Mouse (Mus musculus) kidney, adult 2 months (tissue): ENCODE results near the gene Setd1b.

Experiments used
- CTCF ChIP-seq: fragments of 200-500 bp; conservative IDR thresholded peaks from 2 replicates; pipeline ENCODE4 v1.5.1; 2011; ENCODE audit warnings: low read depth, mild to moderate bottlenecking, control low read depth, low read length, moderate library complexity, mixed read lengths; ENCODE audit not compliant: insufficient read depth, insufficient read length
- POLR2A ChIP-seq: fragments of 200-500 bp; IDR thresholded peaks from one replicate; pipeline ENCODE4 v1.6.1; 2011; ENCODE audit warnings: low read depth, low read length, control low read depth

DNA sequence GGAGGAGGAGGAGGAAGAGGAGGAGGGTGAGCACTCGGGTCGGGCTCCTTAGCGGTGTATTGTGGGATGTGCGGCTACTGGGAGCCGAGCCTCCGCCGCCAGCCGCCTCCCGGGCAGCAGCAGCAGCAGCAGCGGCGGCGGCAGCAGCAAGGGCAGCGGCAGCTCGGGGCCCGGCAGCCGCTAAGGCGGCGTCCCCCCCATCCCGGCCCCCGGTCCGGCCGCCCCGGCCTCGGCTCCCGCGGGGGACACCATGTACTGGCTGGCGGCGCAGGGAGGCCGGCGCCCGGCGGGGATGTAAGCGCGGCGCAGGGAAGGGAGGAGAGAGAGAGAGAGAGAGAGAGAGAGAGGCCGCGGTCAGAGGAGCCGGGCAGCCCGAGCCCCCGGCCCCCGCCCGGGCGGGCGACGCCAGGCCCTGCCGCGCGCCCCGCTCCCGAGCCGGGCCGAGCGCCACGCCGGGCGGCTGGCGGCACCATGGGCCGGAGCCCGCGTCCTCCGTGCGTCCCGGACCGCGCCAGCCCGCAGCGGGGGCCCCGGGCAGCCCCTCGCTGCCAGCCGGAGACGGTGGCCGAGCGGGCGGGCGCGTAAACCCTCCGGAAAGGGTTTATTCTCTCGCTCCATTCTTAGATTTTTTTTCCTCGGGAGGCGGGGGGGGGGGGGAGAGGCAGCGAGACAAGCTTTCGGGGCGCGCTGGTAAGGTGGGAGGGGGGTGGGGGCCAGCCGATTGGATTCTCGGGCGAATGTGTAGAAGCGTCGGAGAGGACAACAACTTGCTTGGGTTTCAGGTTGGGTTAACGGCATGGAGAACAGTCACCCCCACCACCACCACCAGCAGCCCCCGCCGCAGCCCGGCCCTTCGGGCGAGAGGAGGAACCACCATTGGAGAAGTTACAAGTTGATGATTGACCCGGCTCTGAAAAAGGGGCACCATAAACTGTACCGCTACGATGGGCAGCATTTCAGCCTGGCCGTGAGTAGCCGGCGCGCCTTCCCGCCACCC, at the start of gene Setd1b:
- no peak for TF ChIP-seq POLR2A
- no peak for TF ChIP-seq CTCF
